Mouse (Mus musculus) liver, adult 2 months (tissue): ENCODE results near the gene Gjb1. TPM values are rescaled to one million over a fixed set of nuclear protein-coding genes. Genes with fewer than 3 reads are reported as not detected.
A peak's percentile ranks its signal among the peaks of the same experiment; 100 is the strongest.

Experiments used
- DNase-seq: peaks from one replicate; pipeline ENCODE4 v3.0.0-alpha.2; 2011; ENCODE audit warnings: low read depth, low spot score; ENCODE audit errors: extremely low read depth
- H3K27ac ChIP-seq: fragments of 200-500 bp; replicated peaks from 2 replicates; pipeline ENCODE4 v1.5.1; 2012; ENCODE audit warnings: low read depth, mild to moderate bottlenecking, control low read depth, inconsistent platforms, low read length; ENCODE audit not compliant: insufficient read depth
- H3K27me3 ChIP-seq: fragments of 200-500 bp; 2 replicates; pipeline ENCODE4 v1.6.1; 2012; ENCODE audit warnings: mild to moderate bottlenecking, moderate library complexity, low read length, inconsistent platforms; ENCODE audit not compliant: control insufficient read depth, insufficient read depth
- H3K36me3 ChIP-seq: fragments of 200-500 bp; 2 replicates; pipeline ENCODE4 v1.6.1; 2012; ENCODE audit warnings: low read length, inconsistent platforms; ENCODE audit not compliant: control insufficient read depth, insufficient read depth
- H3K4me1 ChIP-seq: fragments of 200-500 bp; 2 replicates; pipeline ENCODE4 v1.6.1; 2011; ENCODE audit warnings: low read length; ENCODE audit not compliant: control insufficient read depth, insufficient read depth
- H3K4me3 ChIP-seq: fragments of 200-500 bp; 2 replicates; pipeline ENCODE4 v1.5.1; 2011; ENCODE audit warnings: low read depth, mild to moderate bottlenecking, control low read depth, low read length, moderate library complexity; ENCODE audit not compliant: insufficient read depth
- H3K79me2 ChIP-seq: fragments of 200-500 bp; 2 replicates; pipeline ENCODE4 v1.6.1; 2012; ENCODE audit warnings: inconsistent platforms, mild to moderate bottlenecking, low read length, moderate library complexity; ENCODE audit not compliant: control insufficient read depth, insufficient read depth
- H3K9ac ChIP-seq: fragments of 200-500 bp; 2 replicates; pipeline ENCODE4 v1.6.1; 2012; ENCODE audit warnings: low read depth, mild to moderate bottlenecking, control low read depth, inconsistent platforms, low read length
- CTCF ChIP-seq: fragments of 200-500 bp; IDR thresholded peaks from 2 replicates; pipeline ENCODE4 v1.5.1; 2011; ENCODE audit warnings: low read depth, low read length, control low read depth
- POLR2A ChIP-seq: fragments of 200-500 bp; IDR thresholded peaks from 2 replicates; pipeline ENCODE4 v1.6.1; 2011; ENCODE audit warnings: low read length, control low read depth; ENCODE audit not compliant: insufficient read depth; ENCODE audit errors: extremely low read depth
- WGBS: fragments of 180-500 bp; shearing (Covaris S2); methylation state at CpG from one replicate; pipeline ENCODE4 v1.1.7; 2018; 5-methylcytosine and 5-hydroxymethylcytosine counted together
- polyA plus RNA-seq: library from polyadenylated mRNA; depleted of rRNA; stranded (reverse); fragments of >200 nt; gene quantifications from 2 replicates; pipeline ENCODE4 v1.2.3, GENCODE M21; 2012
- total RNA-seq: library from RNA; depleted of rRNA; stranded (reverse); fragments of >200 nt; gene quantifications from 2 replicates; pipeline ENCODE4 v1.2.3, GENCODE M21; 2014

The Gjb1 gene
- total and polyA plus RNA-seq, 2 experiments: 656 to 1,804 TPM

- TF ChIP-seq POLR2A (no peak), CTCF (no peak)
- WGBS: 12% methylated on average over 7 of the region's 7 CpGs
- peaks cover 13% of the 10 kb centered on the region for H3K4me1 ChIP-seq
- 0 out of 2 replicates have a peak overlapping the region, but pooled peaks have one; percentile 21 for H3K27ac ChIP-seq
- H3K79me2 ChIP-seq: no peaks in the 10 kb centered on the region
- H3K27me3 ChIP-seq: no peaks in the 10 kb centered on the region
- H3K9ac ChIP-seq: no peak overlapping the region
- H3K36me3 ChIP-seq: no peaks in the 10 kb centered on the region
- H3K4me3 ChIP-seq: no peak overlapping the region
- peak; percentile 66 for DNase-seq
These were observed 7.2 kb upstream of the Gjb1 start for GRCm38 (mm10) chrX:101369001-101369400.

- H3K4me1 ChIP-seq: peaks cover 13% of the 10 kb centered on the region
- no peak overlapping the region for H3K9ac ChIP-seq
- no peak overlapping the region for H3K4me3 ChIP-seq
- TF ChIP-seq POLR2A (no peak), CTCF (no peak)
- WGBS: 30% methylated on average over 3 of the region's 3 CpGs
- no peaks in the 10 kb centered on the region for H3K79me2 ChIP-seq
- DNase-seq: peak; percentile 88
- H3K27me3 ChIP-seq: no peaks in the 10 kb centered on the region
- H3K36me3 ChIP-seq: no peaks in the 10 kb centered on the region
- peak overlapping the region; percentile 85 for H3K27ac ChIP-seq
These were observed 5.6 kb upstream of the Gjb1 start for GRCm38 (mm10) chrX:101370573-101370972.

GRCm38 (mm10) chrX:101372946-101373345, 3.2 kb upstream of the Gjb1 start:
- DNase-seq: no peak
- WGBS: 87% methylated on average over 5 of the region's 5 CpGs
- Histone ChIP-seq H3K9ac (no peak overlapping the region), H3K4me1 (peaks cover 19% of the 10 kb centered on the region), H3K27me3 (no peaks in the 10 kb centered on the region), H3K79me2 (peaks cover 4% of the 10 kb centered on the region; the same call in 1 of the 2 replicates), H3K4me3 (no peak overlapping the region), H3K36me3 (no peaks in the 10 kb centered on the region), H3K27ac (peak overlapping the region; percentile 40; the same call in 1 of the 2 replicates)
- TF ChIP-seq POLR2A (no peak), CTCF (no peak)

GRCm38 (mm10) chrX:101377076-101377475, 898 bp downstream of the Gjb1 start:
- Histone ChIP-seq H3K36me3 (0 out of 2 replicates have a peak, but pooled peaks cover 2% of the 10 kb centered on the region), H3K79me2 (peaks cover 14% of the 10 kb centered on the region; the same call in 1 of the 2 replicates), H3K9ac (peak overlapping the region; percentile 96), H3K27me3 (no peaks in the 10 kb centered on the region), H3K27ac (peak overlapping the region; percentile 99), H3K4me1 (peaks cover 14% of the 10 kb centered on the region; the same call in 1 of the 2 replicates), H3K4me3 (peak overlapping the region; percentile 78)
- no peak for TF ChIP-seq CTCF
- peak; percentile 92 for TF ChIP-seq POLR2A
- DNase-seq: peak; percentile 93
- WGBS: 34% methylated on average over 4 of the region's 4 CpGs

GRCm38 (mm10) chrX:101379744-101380143, 3.6 kb downstream of the Gjb1 start:
- TF ChIP-seq CTCF: no peak
- TF ChIP-seq POLR2A: no peak
- H3K9ac ChIP-seq: peak overlapping the region; percentile 94
- peak overlapping the region; percentile 85 for H3K4me3 ChIP-seq
- H3K4me1 ChIP-seq: peaks cover 11% of the 10 kb centered on the region; the same call in 1 of the 2 replicates
- peak overlapping the region; percentile 98 for H3K27ac ChIP-seq
- no peaks in the 10 kb centered on the region for H3K27me3 ChIP-seq
- 4% methylated on average over 1 of the region's 1 CpGs for WGBS
- peak; percentile 93 for DNase-seq
- H3K36me3 ChIP-seq: peaks cover 8% of the 10 kb centered on the region
- H3K79me2 ChIP-seq: peaks cover 14% of the 10 kb centered on the region; the same call in 1 of the 2 replicates

- Histone ChIP-seq H3K27ac (peak overlapping the region; percentile 98), H3K4me3 (no peak overlapping the region; the same call in 1 of the 2 replicates), H3K79me2 (peaks cover 8% of the 10 kb centered on the region; the same call in 1 of the 2 replicates), H3K9ac (no peak overlapping the region; the same call in 1 of the 2 replicates), H3K27me3 (no peaks in the 10 kb centered on the region), H3K4me1 (peaks cover 9% of the 10 kb centered on the region; the same call in 1 of the 2 replicates), H3K36me3 (peaks cover 11% of the 10 kb centered on the region)
- TF ChIP-seq POLR2A (no peak), CTCF (no peak)
- 46% methylated on average over 18 of the region's 18 CpGs for WGBS
- no peak for DNase-seq
These were observed 7.3 kb downstream of the Gjb1 start for GRCm38 (mm10) chrX:101383455-101383854.
